Mouse (Mus musculus) liver, embryonic 11.5 days (tissue): ENCODE data around the gene Btbd9. TPM values are rescaled to one million over a fixed set of nuclear protein-coding genes. Genes with fewer than 3 reads are reported as not detected.

ENCODE experiments used
- ATAC-seq: fragments of 200-750 bp; cut with Nextera tagmentation; replicated peaks from 2 replicates; pipeline ENCODE4 v1.8.0; 2017; ENCODE audit warnings: moderate number of reproducible peaks, mild to moderate bottlenecking, moderate TSS enrichment, moderate library complexity; ENCODE audit not compliant: low FRiP score
- DNase-seq: peaks from one replicate; pipeline ENCODE4 v3.0.0-alpha.2; 2017; ENCODE audit warnings: low spot score
- H3K27ac ChIP-seq: fragments of 300-500 bp; sonication (generic); 2 replicates; pipeline ENCODE4 v1.5.1; 2014; ENCODE audit warnings: mild to moderate bottlenecking, low read depth, low read length, control low read depth
- H3K27me3 ChIP-seq: fragments of 300-500 bp; sonication (generic); replicated peaks from 2 replicates; pipeline ENCODE4 v1.6.1; 2014; ENCODE audit warnings: low read length, mixed read lengths; ENCODE audit not compliant: control insufficient read depth, insufficient read depth
- H3K36me3 ChIP-seq: fragments of 300-500 bp; sonication (generic); 2 replicates; pipeline ENCODE4 v1.6.1; 2014; ENCODE audit warnings: mild to moderate bottlenecking, low read length, moderate library complexity, mixed read lengths; ENCODE audit not compliant: control insufficient read depth, insufficient read depth
- H3K4me1 ChIP-seq: fragments of 300-500 bp; sonication (generic); replicated peaks from 2 replicates; pipeline ENCODE4 v1.6.1; 2014; ENCODE audit warnings: low read length, mixed read lengths; ENCODE audit not compliant: control insufficient read depth, insufficient read depth
- H3K4me2 ChIP-seq: fragments of 300-500 bp; sonication (generic); 2 replicates; pipeline ENCODE4 v1.6.1; 2014; ENCODE audit warnings: mild to moderate bottlenecking, control low read depth, moderate library complexity
- H3K4me3 ChIP-seq: fragments of 300-500 bp; sonication (generic); 2 replicates; pipeline ENCODE4 v1.5.1; 2014; ENCODE audit warnings: low read depth, low read length, control low read depth
- H3K9ac ChIP-seq: fragments of 300-500 bp; sonication (generic); 2 replicates; pipeline ENCODE4 v1.6.1; 2014; ENCODE audit warnings: low read depth, low read length, control low read depth
- H3K9me3 ChIP-seq: fragments of 300-500 bp; sonication (generic); 2 replicates; pipeline ENCODE4 v1.6.1; 2016; ENCODE audit warnings: low read length, inconsistent platforms, mixed read lengths; ENCODE audit not compliant: control insufficient read depth
- WGBS: fragments of 180-500 bp; shearing (Covaris S2); extraction: QIAGEN DNeasy Blood & Tissue Kit; methylation state at CpG from one replicate; pipeline ENCODE4 v1.1.7; 2014; 5-methylcytosine and 5-hydroxymethylcytosine counted together
- polyA plus RNA-seq: library from polyadenylated mRNA; unstranded; fragments of >200 nt; fragmentation: Nextera tagmentation; extraction: Ambion mirVana; gene quantifications from 2 replicates; pipeline ENCODE4 v1.2.1, GENCODE M21; 2014

Btbd9 gene
- polyA plus RNA-seq, 1 experiment from 2014 or later: 33.4 TPM

DNA sequence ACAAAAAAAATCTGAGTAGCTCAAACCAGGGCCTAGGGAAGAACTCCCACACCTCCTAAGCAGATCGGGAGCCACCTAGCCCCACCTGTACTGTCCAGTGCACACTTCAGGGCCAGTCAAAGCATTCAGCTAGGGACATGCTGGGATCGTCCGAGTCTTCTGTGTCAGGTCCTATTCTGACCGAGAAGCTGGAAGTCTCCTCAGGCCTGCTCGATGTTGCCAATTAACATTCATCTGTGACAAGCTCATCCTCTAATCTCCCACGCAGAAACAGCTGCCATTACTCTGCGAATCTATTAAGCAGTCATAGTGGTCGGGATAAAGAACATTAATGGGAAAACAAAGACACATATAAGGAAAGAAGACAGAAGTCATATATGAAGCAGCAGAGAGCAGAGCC lies 106.0 kb downstream of the Btbd9 start:
- DNase-seq (no peak), ATAC-seq (no peak)
- H3K4me3 ChIP-seq: no peak overlapping the region
- no peaks in the 10 kb centered on the region for H3K9me3 ChIP-seq
- 63% methylated on average over 8 of the region's 8 CpGs for WGBS
- H3K36me3 ChIP-seq: no peaks in the 10 kb centered on the region
- H3K27me3 ChIP-seq: no peaks in the 10 kb centered on the region
- no peak overlapping the region for H3K4me2 ChIP-seq
- H3K9ac ChIP-seq: no peak overlapping the region
- no peak overlapping the region for H3K27ac ChIP-seq
- H3K4me1 ChIP-seq: no peaks in the 10 kb centered on the region

DNA sequence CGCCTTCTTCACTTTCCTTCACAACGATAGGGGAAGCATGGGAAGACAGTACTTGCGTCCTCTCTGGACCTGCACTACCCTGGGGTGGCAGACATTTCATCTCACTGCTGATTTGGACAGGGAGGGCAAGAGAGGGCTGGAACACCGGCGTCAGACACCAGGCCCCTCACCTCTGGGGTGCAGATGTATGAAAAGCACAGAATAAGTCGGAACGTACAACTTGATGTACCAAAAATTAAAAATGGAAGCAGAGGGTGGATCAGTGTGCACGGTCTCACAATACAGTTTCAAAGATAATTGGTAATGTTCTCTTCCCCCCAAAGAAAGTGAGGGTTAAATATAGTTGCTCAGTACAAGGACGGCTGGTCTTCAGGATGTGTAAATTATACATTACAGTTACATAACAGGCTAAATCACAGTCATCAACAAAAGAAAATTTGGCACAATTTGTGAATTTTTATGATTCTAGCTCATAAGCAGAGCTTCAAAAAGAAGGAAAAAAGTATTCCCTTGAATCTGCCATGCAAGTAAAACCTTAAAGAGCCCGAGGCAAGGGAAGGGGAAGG lies 106.7 kb downstream of the Btbd9 start:
- no peaks in the 10 kb centered on the region for H3K4me1 ChIP-seq
- no peaks in the 10 kb centered on the region for H3K9me3 ChIP-seq
- 84% methylated on average over 10 of the region's 10 CpGs for WGBS
- H3K9ac ChIP-seq: no peak overlapping the region
- ATAC-seq (no peak), DNase-seq (no peak)
- H3K27ac ChIP-seq: no peak overlapping the region
- no peaks in the 10 kb centered on the region for H3K36me3 ChIP-seq
- no peak overlapping the region for H3K4me2 ChIP-seq
- H3K4me3 ChIP-seq: no peak overlapping the region
- no peaks in the 10 kb centered on the region for H3K27me3 ChIP-seq

DNA sequence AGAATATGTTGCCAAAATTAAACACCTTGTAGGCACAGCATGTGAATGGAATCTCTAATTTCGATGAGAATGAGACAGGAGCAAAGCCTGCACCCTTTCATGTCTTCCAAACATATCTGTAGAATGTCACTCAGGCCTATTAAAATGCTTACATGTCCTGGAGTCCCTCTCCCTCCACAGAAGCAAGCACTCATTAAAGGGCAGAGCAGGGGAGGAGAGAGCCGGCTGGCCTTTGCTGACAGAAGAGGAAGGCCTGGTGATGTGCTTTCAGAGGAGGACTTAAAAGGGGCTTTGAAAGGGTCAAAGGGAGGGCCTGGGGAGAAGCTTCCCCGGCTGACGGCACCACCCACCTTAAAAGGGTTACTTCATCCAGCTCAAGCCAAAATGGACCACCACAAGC lies 107.9 kb downstream of the Btbd9 start:
- Histone ChIP-seq H3K4me1 (no peaks in the 10 kb centered on the region), H3K9ac (no peak overlapping the region), H3K27ac (no peak overlapping the region), H3K4me2 (no peak overlapping the region), H3K4me3 (no peak overlapping the region), H3K9me3 (no peaks in the 10 kb centered on the region), H3K36me3 (no peaks in the 10 kb centered on the region), H3K27me3 (no peaks in the 10 kb centered on the region)
- DNase-seq (no peak), ATAC-seq (no peak)
- WGBS: 53% methylated on average over 4 of the region's 4 CpGs

DNA sequence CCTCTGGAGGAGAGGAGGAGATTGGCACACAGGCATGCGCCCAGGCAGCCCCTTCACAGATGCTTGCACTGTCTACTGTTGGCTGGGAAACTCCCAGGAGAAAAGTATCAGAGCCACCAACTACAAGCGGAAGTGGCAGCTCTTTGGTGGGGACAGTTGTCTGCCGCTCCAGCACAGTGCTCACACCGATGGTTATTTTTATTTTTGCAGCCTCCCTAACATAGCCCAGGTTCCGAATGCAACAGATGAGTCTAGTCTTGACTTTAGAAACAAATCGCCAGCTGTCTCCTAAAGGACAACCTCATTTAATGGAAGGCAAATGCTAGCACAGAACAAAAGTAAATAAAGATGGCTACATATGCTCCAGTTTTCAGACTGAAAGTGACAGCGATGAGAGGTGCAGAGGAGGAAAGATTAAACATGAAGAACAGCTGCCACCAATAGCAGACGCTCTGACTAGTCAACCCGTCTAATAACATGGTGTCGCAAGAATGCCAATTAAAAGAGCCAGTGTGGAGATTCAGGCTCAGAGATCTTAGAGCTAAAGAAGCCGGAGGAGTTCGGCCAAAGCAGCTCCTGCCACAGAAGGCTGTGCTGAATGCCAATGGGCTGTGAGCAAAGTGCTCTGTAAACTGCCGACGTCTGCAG lies 108.6 kb downstream of the Btbd9 start:
- H3K9me3 ChIP-seq: no peaks in the 10 kb centered on the region
- H3K4me3 ChIP-seq: no peak overlapping the region
- no peaks in the 10 kb centered on the region for H3K4me1 ChIP-seq
- 71% methylated on average over 14 of the region's 14 CpGs for WGBS
- no peaks in the 10 kb centered on the region for H3K36me3 ChIP-seq
- no peak overlapping the region for H3K4me2 ChIP-seq
- no peak overlapping the region for H3K9ac ChIP-seq
- no peak for ATAC-seq
- no peak for DNase-seq
- no peak overlapping the region for H3K27ac ChIP-seq
- H3K27me3 ChIP-seq: no peaks in the 10 kb centered on the region

DNA sequence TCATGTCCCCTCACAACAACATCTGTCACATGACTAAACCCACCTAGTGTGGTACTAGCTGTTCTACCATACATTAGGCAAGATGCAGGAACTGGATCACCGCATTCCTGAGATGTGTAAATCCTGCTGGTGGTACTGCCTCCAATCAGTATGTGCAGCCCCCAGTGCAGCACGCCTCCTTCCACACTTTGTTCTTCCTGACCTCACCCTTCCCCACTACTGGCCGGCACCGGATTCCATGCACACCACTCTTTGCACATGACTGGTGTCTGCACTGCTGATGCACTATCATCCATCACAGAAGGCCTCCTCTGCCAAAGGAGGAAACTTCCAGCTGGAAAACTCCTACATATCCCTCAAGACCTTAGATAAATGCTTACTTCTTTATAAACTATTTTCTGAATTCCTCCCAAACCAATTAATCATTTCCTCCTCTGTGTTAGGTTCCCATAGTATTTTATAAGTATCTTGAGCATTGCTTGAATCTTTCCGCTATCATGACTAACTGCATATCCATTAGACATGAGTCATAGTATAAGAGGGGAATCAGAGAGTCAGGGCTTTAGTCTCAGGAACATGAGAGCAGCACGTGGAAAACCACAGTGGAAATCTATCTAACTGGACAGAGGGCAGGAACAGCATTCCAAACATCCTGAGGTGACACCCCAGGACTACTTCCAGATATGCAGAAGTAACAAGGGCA lies 111.1 kb downstream of the Btbd9 start:
- H3K27me3 ChIP-seq: no peaks in the 10 kb centered on the region
- H3K4me1 ChIP-seq: no peaks in the 10 kb centered on the region
- no peak overlapping the region for H3K4me2 ChIP-seq
- H3K27ac ChIP-seq: no peak overlapping the region
- WGBS: 65% methylated on average over 6 of the region's 6 CpGs
- no peaks in the 10 kb centered on the region for H3K9me3 ChIP-seq
- ATAC-seq (no peak), DNase-seq (no peak)
- H3K4me3 ChIP-seq: no peak overlapping the region
- H3K36me3 ChIP-seq: no peaks in the 10 kb centered on the region
- H3K9ac ChIP-seq: no peak overlapping the region

DNA sequence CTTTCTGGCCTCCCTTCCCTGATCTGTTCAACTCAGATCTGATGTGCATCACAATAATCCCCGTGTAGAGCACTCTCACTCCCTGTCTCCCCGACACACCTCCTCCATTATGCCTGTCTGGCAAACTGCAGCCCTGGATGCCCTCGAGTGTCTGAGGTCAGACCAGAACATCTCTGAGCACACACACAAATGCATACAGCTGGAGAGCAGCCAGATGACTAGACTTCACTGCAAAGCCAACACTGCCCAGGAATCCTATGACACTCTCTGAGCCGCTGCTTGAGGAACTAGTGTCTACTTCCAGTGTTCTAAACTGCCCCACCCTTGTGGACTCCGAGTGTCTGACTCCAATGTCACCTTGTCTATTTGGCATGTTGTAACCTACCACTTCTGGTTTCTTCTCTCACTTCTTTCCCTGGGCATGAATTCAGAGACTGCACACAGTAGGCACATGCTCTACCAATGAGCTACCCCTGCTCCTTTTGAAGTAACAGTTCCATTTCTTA lies 112.0 kb downstream of the Btbd9 start:
- no peak overlapping the region for H3K9ac ChIP-seq
- ATAC-seq (no peak), DNase-seq (no peak)
- no peaks in the 10 kb centered on the region for H3K36me3 ChIP-seq
- H3K9me3 ChIP-seq: no peaks in the 10 kb centered on the region
- no peaks in the 10 kb centered on the region for H3K4me1 ChIP-seq
- no peaks in the 10 kb centered on the region for H3K27me3 ChIP-seq
- H3K4me2 ChIP-seq: no peak overlapping the region
- WGBS: 66% methylated on average over 5 of the region's 5 CpGs
- H3K4me3 ChIP-seq: no peak overlapping the region
- no peak overlapping the region for H3K27ac ChIP-seq

DNA sequence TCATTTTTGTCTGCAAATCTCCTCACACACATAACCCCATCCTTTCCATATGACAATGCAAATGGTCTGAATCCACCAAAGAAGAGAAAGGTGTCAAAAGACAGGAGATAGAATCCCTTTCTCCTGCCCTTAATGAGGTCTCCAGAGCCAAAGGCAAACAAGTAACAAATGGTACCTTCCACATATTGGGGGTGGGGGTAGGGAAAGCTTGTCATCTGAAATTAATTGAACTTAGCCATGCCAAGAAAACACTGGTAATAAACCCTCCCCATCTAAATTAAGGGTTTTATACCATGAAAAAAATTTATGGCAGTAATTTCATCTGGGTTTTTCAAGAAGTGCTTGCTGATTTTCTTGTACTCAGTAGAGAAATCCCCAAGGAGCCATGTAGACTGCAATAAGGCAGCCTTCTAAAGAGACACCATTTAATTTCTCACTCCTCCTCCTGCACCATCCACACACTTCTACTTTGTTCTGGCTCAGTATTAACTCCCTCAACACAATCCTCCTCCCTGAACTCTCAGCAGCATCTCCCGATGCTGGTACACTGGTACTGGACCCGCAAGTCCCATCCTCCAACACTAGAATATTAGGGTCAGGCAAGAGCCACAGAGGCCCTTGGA lies 115.5 kb downstream of the Btbd9 start:
- no peak overlapping the region for H3K9ac ChIP-seq
- DNase-seq (no peak), ATAC-seq (no peak)
- WGBS: 92% methylated on average over 2 of the region's 2 CpGs
- H3K27ac ChIP-seq: no peak overlapping the region
- no peaks in the 10 kb centered on the region for H3K4me1 ChIP-seq
- H3K36me3 ChIP-seq: no peaks in the 10 kb centered on the region
- H3K9me3 ChIP-seq: no peaks in the 10 kb centered on the region
- H3K4me2 ChIP-seq: no peak overlapping the region
- no peak overlapping the region for H3K4me3 ChIP-seq
- no peaks in the 10 kb centered on the region for H3K27me3 ChIP-seq

DNA sequence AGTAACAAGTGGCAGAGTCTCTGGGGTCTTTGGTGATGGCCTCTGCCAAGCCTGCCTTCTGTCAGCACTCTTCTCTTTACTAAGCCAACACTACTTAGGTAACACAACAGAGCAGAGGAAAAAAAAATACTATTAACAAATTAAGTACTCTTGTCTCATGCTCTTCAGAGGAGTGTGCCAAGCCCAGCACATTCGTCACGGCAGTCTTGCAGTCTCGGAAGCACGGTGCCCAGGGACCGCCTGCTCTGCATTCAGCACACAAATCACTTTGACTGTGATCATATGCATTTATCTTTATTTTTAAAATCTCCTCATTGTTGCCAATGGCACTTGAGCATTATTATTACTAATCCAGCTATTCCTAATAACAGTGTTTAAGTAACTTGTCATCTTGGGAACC lies 116.6 kb downstream of the Btbd9 start:
- Histone ChIP-seq H3K4me2 (no peak overlapping the region), H3K4me3 (no peak overlapping the region), H3K9ac (no peak overlapping the region), H3K4me1 (no peaks in the 10 kb centered on the region), H3K27ac (no peak overlapping the region), H3K9me3 (no peaks in the 10 kb centered on the region), H3K36me3 (no peaks in the 10 kb centered on the region), H3K27me3 (no peaks in the 10 kb centered on the region)
- no peak for DNase-seq
- no peak for ATAC-seq
- 82% methylated on average over 5 of the region's 5 CpGs for WGBS
